In the genomic region with DNA sequence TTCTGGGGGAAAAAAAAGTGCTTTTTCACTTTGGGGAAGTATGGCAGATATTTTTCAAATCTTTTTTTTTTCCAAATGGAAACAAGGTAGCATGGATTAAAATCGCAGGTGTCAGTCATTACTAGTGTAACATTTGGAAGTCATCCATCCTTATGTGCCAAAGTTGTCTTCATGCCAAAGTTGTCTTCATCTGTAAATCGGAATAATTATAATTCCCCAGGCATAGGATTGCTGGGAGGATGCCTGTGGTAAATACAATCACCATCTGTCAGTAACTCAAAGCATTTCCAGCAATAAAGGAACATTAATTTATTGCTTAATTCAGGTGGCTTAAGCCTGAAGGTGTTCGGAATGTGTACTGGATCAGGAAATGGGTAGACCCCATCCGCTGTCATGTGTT, we compare ENCODE assay signal across 16 mouse cellular contexts. TPM values are rescaled to one million over a fixed set of nuclear protein-coding genes. Genes with fewer than 3 reads are reported as not detected.
"Had no signal": no experiment of that assay in that cellular context is flagged by ENCODE, and none has a peak within 500 bp of the region (broad histone marks: within the 10 kb centered on the region; RNA-seq: fewer than 3 reads in every experiment).

No protein-coding gene starts in this region.

- H3K9me3 ChIP-seq: liver, embryonic 13.5 days had no signal

- H3K4me3 ChIP-seq: left cerebral cortex, adult 2 months; liver, embryonic 13.5 days had no signal

- H3K27ac ChIP-seq: left cerebral cortex, adult 2 months; liver, embryonic 13.5 days had no signal

- DNase-seq: kidney, postnatal 10 days; kidney, postnatal 36 days; layer of hippocampus, postnatal 36 days; liver, embryonic 13.5 days; lung, adult 2 months; lung, postnatal 14 days; lung, postnatal 4 days; midbrain, embryonic 14.5 days; thymus, adult 18-20 months; thymus, postnatal 36 days had no signal

- H3K4me2 ChIP-seq: liver, embryonic 13.5 days; midbrain, embryonic 11.5 days had no signal

- H3K9ac ChIP-seq: liver, embryonic 13.5 days had no signal

- H3K27me3 ChIP-seq: liver, embryonic 13.5 days had no signal

RNA-seq across cellular contexts. Expression of a gene that starts 39.6 kb away (rescaled TPM):
- total RNA-seq: megakaryocyte-erythroid progenitor cell, adult 5-6 weeks had no signal

RNA-seq across cellular contexts. Expression of a gene that starts 60.0 kb away (rescaled TPM):
- total RNA-seq: liver, adult 2 months; megakaryocyte progenitor cell, adult 5-6 weeks had no signal
- polyA plus RNA-seq: spleen, adult 2 months had no signal
